Mouse (Mus musculus) yolk sac, embryonic 10.5 days (tissue): ENCODE results near the gene Mrtfa.

Source experiments
- DNase-seq: peaks from one replicate; pipeline ENCODE4 v3.0.0-alpha.2; 2017; ENCODE audit warnings: low spot score

The Mrtfa gene

GRCm38 (mm10) chr15:81195447-81195846 is 4.9 kb upstream of the Mrtfa start:
- DNase-seq = no peak

GRCm38 (mm10) chr15:81194791-81195190 is 4.2 kb upstream of the Mrtfa start:
- no peak for DNase-seq

GRCm38 (mm10) chr15:81192858-81193257 is 2.3 kb upstream of the Mrtfa start:
- no peak for DNase-seq

- no peak for DNase-seq
Measured at GRCm38 (mm10) chr15:81192316-81192715, 1.8 kb upstream of the Mrtfa start.

GRCm38 (mm10) chr15:81191303-81191702 is 746 bp upstream of the Mrtfa start:
- DNase-seq = no peak

- no peak for DNase-seq
Measured at GRCm38 (mm10) chr15:81190011-81190629, 437 bp downstream of the Mrtfa start.

GRCm38 (mm10) chr15:81189061-81189460 is 1.5 kb downstream of the Mrtfa start:
- DNase-seq = no peak

GRCm38 (mm10) chr15:81184913-81185312 is 5.6 kb downstream of the Mrtfa start:
- DNase-seq = no peak

- DNase-seq = no peak
Measured at GRCm38 (mm10) chr15:81181233-81181632, 9.3 kb downstream of the Mrtfa start.

GRCm38 (mm10) chr15:81179523-81179922 is 11.0 kb downstream of the Mrtfa start:
- DNase-seq = no peak

GRCm38 (mm10) chr15:81178703-81179102 is 11.9 kb downstream of the Mrtfa start:
- no peak for DNase-seq

- DNase-seq = no peak
Measured at GRCm38 (mm10) chr15:81177860-81178259, 12.7 kb downstream of the Mrtfa start.

GRCm38 (mm10) chr15:81175633-81176032 is 14.9 kb downstream of the Mrtfa start:
- no peak for DNase-seq

GRCm38 (mm10) chr15:81172259-81172658 is 18.3 kb downstream of the Mrtfa start:
- DNase-seq = no peak

- DNase-seq = no peak
Measured at GRCm38 (mm10) chr15:81168735-81169134, 21.8 kb downstream of the Mrtfa start.

- peak; percentile 66 for DNase-seq
Measured at GRCm38 (mm10) chr15:81167831-81168230, 22.7 kb downstream of the Mrtfa start.

- no peak for DNase-seq
Measured at GRCm38 (mm10) chr15:81166291-81166690, 24.3 kb downstream of the Mrtfa start.

- no peak for DNase-seq
Measured at GRCm38 (mm10) chr15:81164560-81165310, 25.8 kb downstream of the Mrtfa start.

- no peak for DNase-seq
Measured at GRCm38 (mm10) chr15:81161571-81161970, 29.0 kb downstream of the Mrtfa start.

GRCm38 (mm10) chr15:81160677-81161076 is 29.9 kb downstream of the Mrtfa start:
- no peak for DNase-seq

GRCm38 (mm10) chr15:81159212-81159611 is 31.3 kb downstream of the Mrtfa start:
- DNase-seq = no peak

- DNase-seq = no peak
Measured at GRCm38 (mm10) chr15:81158517-81159120, 31.9 kb downstream of the Mrtfa start.

- DNase-seq = no peak
Measured at GRCm38 (mm10) chr15:81156453-81156852, 34.1 kb downstream of the Mrtfa start.
